ENCODE assay signal across 16 mouse cellular contexts in the genomic region with DNA sequence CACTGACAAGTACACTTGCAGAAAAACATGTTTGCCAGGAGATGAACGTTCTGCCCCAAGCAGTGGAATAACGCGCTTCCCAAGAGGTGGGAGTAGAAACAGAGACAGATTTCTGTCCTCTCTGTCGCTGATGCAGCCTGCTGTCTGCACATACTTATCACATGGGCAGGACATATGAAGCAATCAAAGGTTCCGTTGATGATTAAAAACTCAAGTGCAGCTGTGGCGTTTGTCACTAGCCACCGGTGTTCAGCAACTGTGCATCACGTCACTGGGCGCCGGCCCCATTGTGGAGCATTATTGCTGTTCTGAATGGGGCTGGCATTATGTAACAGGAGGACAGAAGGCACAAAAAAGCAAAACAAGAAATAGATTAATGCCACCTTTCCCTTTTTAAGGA. TPM values are rescaled to one million over a fixed set of nuclear protein-coding genes. Genes with fewer than 3 reads are reported as not detected.
A peak's percentile ranks its signal among the peaks of the same experiment; 100 is the strongest.
DNase-seq lines count a peak whose midpoint lies in the region; ATAC-seq lines count a peak whose summit lies in the region.
"Had no signal": no experiment of that assay in that cellular context is flagged by ENCODE, and none has a peak within 500 bp of the region (broad histone marks: within the 10 kb centered on the region; RNA-seq: fewer than 3 reads in every experiment).

No protein-coding gene starts in this region.

- peak; percentile 41; the same call in 1 of the 2 replicates for ATAC-seq in frontal cortex, adult (ENCODE audit: low TSS enrichment)
- ATAC-seq in activated CD4-positive, CD25-positive, alpha-beta regulatory T cell, adult 4 months = no peak
- ATAC-seq: midbrain, embryonic 13.5 days had no signal

- DNase-seq in frontal cortex, postnatal 10 days (ENCODE audit: low spot score in 2 of 2) = no peak
- peak; percentile 49 for DNase-seq in layer of hippocampus, adult 11-12 months (ENCODE audit: low spot score)
- no peak for DNase-seq in layer of hippocampus, adult 9-10 months (ENCODE audit: low spot score)
- peak; percentile 44 for DNase-seq in 416B (ENCODE audit: low read depth)
- DNase-seq in layer of hippocampus, postnatal 36 days = peak; percentile 57 to 64
- DNase-seq: adrenal gland, postnatal 36 days; cerebellum, adult 2 months; cerebellum, postnatal 36 days; gastrocnemius, postnatal 14 days; kidney, adult 18-20 months; kidney, postnatal 10 days; right cerebral cortex, postnatal 4 days; thymus, postnatal 14 days had no signal

RNA-seq across cellular contexts. Expression of a gene that starts 12.0 kb away (rescaled TPM):
- 10 to 100 TPM; 72.7 to 74.2 TPM for total RNA-seq in layer of hippocampus, postnatal 36 days (2021)
- 1 to 10 TPM; 2.7 to 4.0 TPM for polyA plus RNA-seq in activated CD4-positive, CD25-positive, alpha-beta regulatory T cell, adult 4 months (2017; shearing (Covaris generic))

Comparison
In these comparisons a context has a peak if more than half of its experiments do, and no peak if none do; other contexts are left out.
1. DNase-seq: peak in layer of hippocampus, adult 11-12 months (single experiment), 416B (single experiment) and layer of hippocampus, postnatal 36 days (2 of 2); none in frontal cortex, postnatal 10 days (0 of 2) and layer of hippocampus, adult 9-10 months (single experiment).